Mouse (Mus musculus) thymus, adult 2 months (tissue): Measurements from ENCODE around the gene Tmem255b.

ENCODE experiments used
- CTCF ChIP-seq: fragments of 200-500 bp; IDR thresholded peaks from 2 replicates; pipeline ENCODE4 v1.5.1; 2012; ENCODE audit warnings: mild to moderate bottlenecking, control low read depth, low read length, moderate library complexity, borderline replicate concordance; ENCODE audit not compliant: control insufficient read depth, poor library complexity, insufficient read depth; ENCODE audit errors: extremely low read depth
- POLR2A ChIP-seq: fragments of 200-500 bp; IDR thresholded peaks from 2 replicates; pipeline ENCODE4 v1.6.1; 2012; ENCODE audit warnings: mild to moderate bottlenecking, low read length, control low read depth, moderate library complexity; ENCODE audit not compliant: control insufficient read depth, poor library complexity, insufficient read depth; ENCODE audit errors: extremely low read depth

GRCm38 (mm10) chr8:13513556-13514370 is 78.8 kb downstream of the Tmem255b start:
- TF ChIP-seq CTCF (no peak), POLR2A (no peak)
